Mouse (Mus musculus): ENCODE data around the gene Gm20708. TPM values are rescaled to one million over a fixed set of nuclear protein-coding genes. Genes with fewer than 3 reads are reported as not detected.
"Not testable (repeated sequence)": the region's sequence is repeated elsewhere in the genome, so short reads cannot be mapped to it uniquely, and the experiment has no call there.

Gene Gm20708
- total RNA-seq, 2 experiments from 2014 or later, result 0.57 to 0.89 TPM

GRCm38 (mm10) chr11:117780199-117780515, 29.3 kb upstream of the Gm20708 start:
- no peak for DNase-seq
- intact Hi-C loops (cut with DNase I), result no loop called here

GRCm38 (mm10) chr11:117780582-117781111, 28.8 kb upstream of the Gm20708 start:
- intact Hi-C loops (cut with DNase I), result no loop called here
- DNase-seq, result peak; percentile 69 to 79

GRCm38 (mm10) chr11:117781199-117781821, 28.2 kb upstream of the Gm20708 start:
- DNase-seq, result peak; percentile 43 to 58
- intact Hi-C loops (cut with DNase I), result no loop called here

GRCm38 (mm10) chr11:117781993-117782704, 27.3 kb upstream of the Gm20708 start, which contains the start of the genes Tmc8 and Tmc6:
Tmc8 (plus strand) TSS chr11:117782076.
Tmc6 (minus strand) TSS chr11:117782198.
- intact Hi-C loops (cut with DNase I), result no loop called here
- no peak for DNase-seq

GRCm38 (mm10) chr11:117782705-117783034, 26.8 kb upstream of the Gm20708 start:
- no peak for DNase-seq
- intact Hi-C loops (cut with DNase I), result no loop called here

- intact Hi-C loops (cut with DNase I), result no loop called here
- DNase-seq, result peak in 1 of 2 experiments; percentile 50
Observed at GRCm38 (mm10) chr11:117783089-117783488, 26.4 kb upstream of the Gm20708 start.

GRCm38 (mm10) chr11:117783683-117784309, 25.7 kb upstream of the Gm20708 start:
- intact Hi-C loops (cut with DNase I), result no loop called here
- no peak for DNase-seq

GRCm38 (mm10) chr11:117786294-117786693, 23.2 kb upstream of the Gm20708 start:
- intact Hi-C loops (cut with DNase I), result loop anchor here (2.0 kb wide), 1 partner anchor 401 kb away; no protein-coding TSS in a partner anchor
- no peak for DNase-seq

GRCm38 (mm10) chr11:117788481-117788880, 21.0 kb upstream of the Gm20708 start:
- not testable (repeated sequence) for DNase-seq
- intact Hi-C loops (cut with DNase I), result loop anchor here (2.0 kb wide), 1 partner anchor 80 kb away; no protein-coding TSS in a partner anchor

- peak; percentile 71 to 72 for DNase-seq
- intact Hi-C loops (cut with DNase I), result loop anchor here (1.0 kb wide), 1 partner anchor 35 kb away; the partner anchor contains the start of gene Afmid
Observed at GRCm38 (mm10) chr11:117790286-117790685, 19.2 kb upstream of the Gm20708 start.

GRCm38 (mm10) chr11:117790703-117791440, 18.6 kb upstream of the Gm20708 start:
- no peak for DNase-seq
- intact Hi-C loops (cut with DNase I), result loop anchor here (1.0 kb wide), 1 partner anchor 34 kb away; the partner anchor contains the start of gene Afmid

GRCm38 (mm10) chr11:117791441-117791761, 18.1 kb upstream of the Gm20708 start:
- DNase-seq, result no peak
- intact Hi-C loops (cut with DNase I), result no loop called here

- no peak for DNase-seq
- intact Hi-C loops (cut with DNase I), result no loop called here
Observed at GRCm38 (mm10) chr11:117792281-117792888, 17.1 kb upstream of the Gm20708 start.

GRCm38 (mm10) chr11:117794035-117794551, 15.4 kb upstream of the Gm20708 start:
- intact Hi-C loops (cut with DNase I), result no loop called here
- DNase-seq, result no peak

GRCm38 (mm10) chr11:117796954-117797353, 12.5 kb upstream of the Gm20708 start:
- no peak for DNase-seq
- intact Hi-C loops (cut with DNase I), result no loop called here

GRCm38 (mm10) chr11:117797511-117798159, 11.8 kb upstream of the Gm20708 start, which contains the start of gene 6030468B19Rik:
6030468B19Rik (plus strand) TSS chr11:117797660.
- no peak for DNase-seq
- intact Hi-C loops (cut with DNase I), result no loop called here

GRCm38 (mm10) chr11:117798160-117798541, 11.3 kb upstream of the Gm20708 start:
- no peak for DNase-seq
- intact Hi-C loops (cut with DNase I), result no loop called here

- intact Hi-C loops (cut with DNase I), result no loop called here
Observed at GRCm38 (mm10) chr11:117799174-117799573, 10.3 kb upstream of the Gm20708 start.

GRCm38 (mm10) chr11:117800038-117800437, 9.4 kb upstream of the Gm20708 start:
- intact Hi-C loops (cut with DNase I), result no loop called here
- DNase-seq, result no peak

More at GRCm38 (mm10) chr11:117799174-117799573, 10.3 kb upstream of the Gm20708 start:
- no peak for DNase-seq
